Mouse (Mus musculus): ENCODE measurements around the gene Acer3.

The Acer3 gene

GRCm38 (mm10) chr7:98321083-98321482 is at the start of gene Acer3:
Gene Acer3, minus strand, starts transcription at chr7:98321208.
- no peak for DNase-seq (ENCODE audit: extremely low spot score, low spot score)

DNA sequence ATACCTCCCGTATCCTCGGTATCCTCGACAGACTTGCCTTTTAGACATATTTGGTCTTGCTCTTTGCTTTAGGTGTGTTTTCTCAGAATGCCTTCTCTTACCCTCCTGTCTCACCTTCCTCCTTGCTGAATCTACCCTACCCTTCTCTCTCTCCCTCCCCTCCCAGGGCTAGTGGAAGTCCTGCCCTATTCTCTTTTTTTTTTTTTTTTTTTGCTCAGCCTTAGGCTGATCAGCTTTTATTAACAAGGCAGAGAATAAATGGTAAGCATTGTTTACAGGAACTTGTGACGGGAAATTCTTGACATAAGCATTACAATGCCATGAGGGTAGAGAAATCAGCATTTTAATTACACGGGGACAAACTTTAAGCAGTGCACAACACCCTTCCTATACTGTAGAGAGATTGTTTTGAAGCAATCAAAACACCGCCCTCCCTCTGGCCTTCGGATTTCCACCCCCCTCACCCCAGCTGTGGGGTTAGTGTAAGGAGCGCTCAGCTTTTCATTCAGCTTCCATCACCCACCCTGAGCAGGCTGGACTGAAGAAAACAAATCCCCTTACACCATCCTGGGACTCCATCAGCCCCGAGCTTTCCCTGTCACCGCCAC is 48.9 kb upstream of the Acer3 start:
- no peak for DNase-seq (ENCODE audit: extremely low spot score, low spot score)

- no peak for DNase-seq (ENCODE audit: extremely low spot score, low spot score)
These were observed 40.7 kb upstream of the Acer3 start for GRCm38 (mm10) chr7:98361662-98362061.

DNA sequence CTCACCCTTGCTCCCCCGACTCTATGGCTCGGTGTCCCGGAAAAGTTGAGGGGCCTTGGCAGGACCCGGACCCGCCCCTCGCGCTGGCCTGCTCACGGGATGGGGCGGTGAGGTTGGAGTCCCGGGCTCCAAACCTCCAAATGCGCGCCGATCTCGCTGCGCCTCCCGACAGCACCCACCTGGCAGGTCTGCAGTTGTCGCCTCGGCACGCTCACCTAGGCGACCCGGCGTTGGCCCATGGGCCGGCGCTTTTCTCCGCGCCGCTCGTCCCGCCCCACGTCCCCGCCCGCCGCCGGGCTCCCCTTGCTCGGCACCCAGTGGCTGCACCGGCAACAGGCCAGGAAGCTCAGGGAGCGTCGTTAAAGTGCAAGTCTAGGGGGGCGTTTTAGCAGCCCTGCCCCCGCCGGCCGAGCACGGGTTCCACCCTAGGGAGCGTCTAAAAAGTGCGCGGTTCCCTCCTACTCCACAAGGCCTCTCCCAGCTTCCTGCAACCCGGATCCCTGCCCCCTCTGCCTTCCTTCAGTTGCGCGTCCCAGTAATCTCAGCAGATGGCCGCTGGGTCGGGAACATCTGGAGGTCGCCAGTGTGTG is 40.1 kb upstream of the Acer3 start, which contains the start of gene Tsku:
TSS of gene Tsku (minus strand) at position 266 of the 590 bp plus-strand sequence.
- DNase-seq (ENCODE audit: extremely low spot score, low spot score), result peak; percentile 96

GRCm38 (mm10) chr7:98360621-98360990 is 39.6 kb upstream of the Acer3 start:
- DNase-seq (ENCODE audit: extremely low spot score, low spot score), result no peak

GRCm38 (mm10) chr7:98359951-98360620 is 39.1 kb upstream of the Acer3 start:
- peak; percentile 87 for DNase-seq (ENCODE audit: extremely low spot score, low spot score)

DNA sequence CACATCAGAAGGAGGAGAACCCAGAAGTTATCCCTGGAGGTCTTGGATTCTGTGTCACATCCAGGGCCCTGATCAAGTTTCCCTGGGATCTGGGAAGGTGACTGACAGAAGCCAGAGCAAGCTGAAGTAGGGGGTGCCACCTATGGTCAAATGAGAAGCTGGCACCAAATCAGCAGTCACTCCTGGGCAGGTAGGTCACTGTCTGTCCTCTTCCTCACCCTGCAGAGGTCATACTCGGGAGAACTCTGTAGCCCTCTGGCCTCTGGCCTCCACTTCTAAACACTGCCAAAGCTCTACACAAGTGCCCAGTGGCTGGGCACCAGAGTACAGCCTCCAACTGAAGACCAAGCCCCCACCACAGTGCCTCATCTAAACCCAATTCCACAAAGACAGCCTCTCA is 37.0 kb upstream of the Acer3 start:
- DNase-seq (ENCODE audit: extremely low spot score, low spot score), result no peak

DNA sequence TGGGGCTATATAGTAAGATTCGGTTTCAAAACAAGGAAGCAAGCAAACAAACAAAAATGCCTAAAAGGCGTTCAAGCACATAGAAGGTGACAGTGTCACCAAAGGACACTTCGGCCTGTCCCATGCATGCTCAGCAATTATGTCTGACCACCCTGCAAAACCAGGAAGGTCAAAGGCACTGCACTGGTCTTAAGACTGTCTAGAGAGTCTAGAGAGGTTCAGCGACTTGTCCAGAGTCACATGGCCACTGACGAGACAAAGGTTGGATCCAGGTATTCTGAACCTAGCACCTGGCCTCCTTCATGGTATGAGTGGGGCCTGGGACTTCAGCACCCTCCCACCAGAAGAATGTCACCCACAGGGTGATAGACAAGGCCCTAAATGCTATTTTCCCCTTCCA is 36.3 kb upstream of the Acer3 start:
- DNase-seq (ENCODE audit: extremely low spot score, low spot score), result no peak

GRCm38 (mm10) chr7:98354921-98355310 is 33.9 kb upstream of the Acer3 start:
- no peak for DNase-seq (ENCODE audit: extremely low spot score, low spot score)

GRCm38 (mm10) chr7:98354160-98354920 is 33.3 kb upstream of the Acer3 start:
- no peak for DNase-seq (ENCODE audit: extremely low spot score, low spot score)

GRCm38 (mm10) chr7:98353616-98354015 is 32.6 kb upstream of the Acer3 start:
- no peak for DNase-seq (ENCODE audit: extremely low spot score, low spot score)

GRCm38 (mm10) chr7:98351523-98351922 is 30.5 kb upstream of the Acer3 start:
- no peak for DNase-seq (ENCODE audit: extremely low spot score, low spot score)

DNA sequence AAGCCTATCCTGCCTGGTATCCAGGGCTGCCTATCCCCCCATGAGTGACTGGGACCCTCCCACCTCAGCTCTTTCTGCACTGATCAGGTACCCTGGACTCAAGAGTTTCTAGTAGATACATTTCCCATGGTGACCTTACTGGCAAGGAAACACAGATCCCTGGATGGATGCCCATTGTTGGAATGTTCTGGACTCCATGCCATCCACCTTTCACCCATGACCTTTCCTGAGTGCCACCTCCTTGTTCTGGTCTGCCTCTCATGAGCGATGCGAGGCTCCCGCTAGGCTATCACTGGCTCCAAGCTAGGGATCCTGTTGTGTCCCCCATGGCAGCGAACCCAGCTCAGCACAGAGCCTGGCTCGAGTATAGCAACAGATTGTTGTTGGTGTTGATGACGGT is 28.8 kb upstream of the Acer3 start:
- no peak for DNase-seq (ENCODE audit: extremely low spot score, low spot score)

GRCm38 (mm10) chr7:98349096-98349495 is 28.1 kb upstream of the Acer3 start:
- DNase-seq (ENCODE audit: extremely low spot score, low spot score), result peak; percentile 81

GRCm38 (mm10) chr7:98348043-98348442 is 27.0 kb upstream of the Acer3 start:
- peak; percentile 64 for DNase-seq (ENCODE audit: extremely low spot score, low spot score)

GRCm38 (mm10) chr7:98347471-98347870 is 26.5 kb upstream of the Acer3 start:
- DNase-seq (ENCODE audit: extremely low spot score, low spot score), result no peak

GRCm38 (mm10) chr7:98345036-98345435 is 24.0 kb upstream of the Acer3 start:
- no peak for DNase-seq (ENCODE audit: extremely low spot score, low spot score)

- peak; percentile 43 for DNase-seq (ENCODE audit: extremely low spot score, low spot score)
These were observed 23.4 kb upstream of the Acer3 start for GRCm38 (mm10) chr7:98344361-98344760.

- DNase-seq (ENCODE audit: extremely low spot score, low spot score), result no peak
These were observed 21.2 kb upstream of the Acer3 start for GRCm38 (mm10) chr7:98342249-98342648.

DNA sequence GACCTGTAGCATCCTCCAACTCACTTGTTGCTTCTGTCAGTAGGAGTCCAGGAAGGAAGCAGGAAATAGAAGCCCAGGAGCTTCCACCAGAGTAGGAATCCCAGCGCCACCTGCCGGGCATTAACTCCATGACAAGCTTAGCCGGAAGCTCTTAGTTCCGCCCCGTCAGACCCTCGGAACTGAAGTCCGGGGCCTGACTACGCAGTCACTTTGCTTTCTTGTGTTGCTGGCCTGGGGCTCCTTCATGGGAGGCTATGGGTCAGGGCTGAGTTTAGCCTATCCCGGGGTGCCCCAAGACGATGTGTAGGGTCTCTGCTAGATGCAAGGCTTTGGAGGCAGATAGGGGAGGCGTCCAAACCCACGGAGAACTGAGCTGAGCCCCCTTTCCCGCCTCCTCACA is 20.5 kb upstream of the Acer3 start:
- DNase-seq (ENCODE audit: extremely low spot score, low spot score), result peak; percentile 91

- DNase-seq (ENCODE audit: extremely low spot score, low spot score), result no peak
These were observed 19.3 kb upstream of the Acer3 start for GRCm38 (mm10) chr7:98340343-98340742.

DNA sequence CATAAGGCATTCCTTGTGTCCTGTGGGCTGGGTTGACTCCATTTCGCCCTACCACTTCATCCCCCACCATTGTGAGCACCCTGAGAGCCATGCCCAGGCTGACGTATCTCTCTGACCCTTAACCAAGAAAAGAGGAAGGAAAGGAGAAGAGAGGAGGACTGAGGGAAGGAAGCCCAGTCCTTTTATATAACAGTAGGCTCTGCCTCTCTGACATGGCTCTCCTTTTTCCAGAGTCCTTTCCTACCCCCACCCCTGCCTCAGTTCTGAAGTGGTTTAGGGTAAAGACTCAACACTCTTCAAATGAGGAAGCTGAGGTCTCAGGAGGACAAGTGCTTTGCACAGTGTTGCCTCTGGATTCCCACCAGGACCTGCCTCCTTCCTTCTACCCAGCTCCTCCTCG is 13.0 kb upstream of the Acer3 start:
- DNase-seq (ENCODE audit: extremely low spot score, low spot score), result no peak

All from neural tube, embryonic 10.5 days (tissue).